Mouse (Mus musculus) cerebellum, adult 2 months (tissue): Measurements from ENCODE around the gene Gm20481.

Experiments used
- CTCF ChIP-seq: fragments of 200-500 bp; IDR thresholded peaks from 2 replicates; pipeline ENCODE4 v1.5.1; 2011; ENCODE audit warnings: low read depth, mild to moderate bottlenecking, control low read depth, low read length, moderate library complexity, borderline replicate concordance; ENCODE audit not compliant: insufficient read depth
- POLR2A ChIP-seq: fragments of 200-500 bp; IDR thresholded peaks from 2 replicates; pipeline ENCODE4 v1.6.1; 2011; ENCODE audit warnings: low read length, control low read depth, borderline replicate concordance; ENCODE audit not compliant: insufficient read depth

DNA sequence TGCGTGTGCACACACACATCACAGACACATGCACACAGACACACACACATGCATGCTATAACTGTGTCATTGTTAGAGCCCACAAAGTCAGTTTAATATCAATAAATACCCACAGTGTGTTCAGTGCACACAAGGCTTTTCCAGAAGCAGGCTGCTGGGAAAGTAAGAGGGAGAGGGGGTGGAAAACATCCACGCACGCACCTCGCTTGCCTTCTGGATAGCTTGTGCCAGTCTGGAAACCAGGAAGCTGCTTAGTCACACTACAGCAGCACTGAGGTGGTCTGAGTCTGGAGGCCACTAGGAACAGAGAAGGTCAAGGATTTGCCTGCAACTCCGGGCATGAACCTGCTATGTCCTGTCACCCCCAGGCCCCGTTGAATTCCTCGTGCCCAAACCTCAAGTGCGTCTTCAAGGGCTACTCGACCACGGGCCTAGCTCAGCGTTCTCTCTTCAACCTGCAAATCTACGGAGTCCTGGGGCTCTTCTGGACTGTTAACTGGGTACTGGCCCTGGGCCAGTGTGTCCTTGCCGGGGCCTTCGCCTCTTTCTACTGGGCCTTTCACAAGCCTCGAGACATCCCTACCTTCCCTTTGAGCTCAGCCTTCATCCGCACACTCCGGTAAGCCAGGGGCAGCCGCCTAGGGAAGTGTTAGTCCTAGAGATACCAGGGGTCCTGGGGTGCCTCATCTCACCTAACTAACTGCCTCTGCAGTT lies 42.2 kb upstream of the Gm20481 start:
- TF ChIP-seq CTCF (no peak), POLR2A (no peak)
